Mouse (Mus musculus) 416B (cell line): ENCODE measurements around the gene Aldh3a2.
A peak's percentile ranks its signal among the peaks of the same experiment; 100 is the strongest.
"Not testable (repeated sequence)": the region's sequence is repeated elsewhere in the genome, so short reads cannot be mapped to it uniquely, and the experiment has no call there.

Experiments used
- DNase-seq: peaks from one replicate; pipeline ENCODE4 v3.0.0; 2011; ENCODE audit warnings: low read depth

Gene Aldh3a2

DNA sequence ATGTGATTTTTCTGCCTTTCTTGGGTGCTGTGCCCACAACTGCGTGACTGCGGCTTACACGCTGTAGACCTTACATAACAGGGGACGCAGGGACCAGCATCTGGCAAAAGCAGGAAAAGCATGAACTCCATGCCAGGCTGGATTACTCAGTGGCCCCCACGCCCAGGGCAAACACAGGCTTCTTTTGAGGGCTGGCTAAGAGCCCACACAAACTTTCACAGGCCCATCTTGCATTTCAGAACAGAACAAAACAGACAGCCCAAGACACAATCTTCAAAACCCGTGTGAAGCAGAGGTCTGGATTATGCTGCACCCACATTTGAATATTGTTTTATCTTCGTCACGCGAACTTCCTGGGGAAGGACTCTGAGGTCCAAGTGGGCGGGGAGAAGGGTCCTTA, 58.9 kb downstream of the Aldh3a2 start:
- DNase-seq = peak; percentile 28

DNA sequence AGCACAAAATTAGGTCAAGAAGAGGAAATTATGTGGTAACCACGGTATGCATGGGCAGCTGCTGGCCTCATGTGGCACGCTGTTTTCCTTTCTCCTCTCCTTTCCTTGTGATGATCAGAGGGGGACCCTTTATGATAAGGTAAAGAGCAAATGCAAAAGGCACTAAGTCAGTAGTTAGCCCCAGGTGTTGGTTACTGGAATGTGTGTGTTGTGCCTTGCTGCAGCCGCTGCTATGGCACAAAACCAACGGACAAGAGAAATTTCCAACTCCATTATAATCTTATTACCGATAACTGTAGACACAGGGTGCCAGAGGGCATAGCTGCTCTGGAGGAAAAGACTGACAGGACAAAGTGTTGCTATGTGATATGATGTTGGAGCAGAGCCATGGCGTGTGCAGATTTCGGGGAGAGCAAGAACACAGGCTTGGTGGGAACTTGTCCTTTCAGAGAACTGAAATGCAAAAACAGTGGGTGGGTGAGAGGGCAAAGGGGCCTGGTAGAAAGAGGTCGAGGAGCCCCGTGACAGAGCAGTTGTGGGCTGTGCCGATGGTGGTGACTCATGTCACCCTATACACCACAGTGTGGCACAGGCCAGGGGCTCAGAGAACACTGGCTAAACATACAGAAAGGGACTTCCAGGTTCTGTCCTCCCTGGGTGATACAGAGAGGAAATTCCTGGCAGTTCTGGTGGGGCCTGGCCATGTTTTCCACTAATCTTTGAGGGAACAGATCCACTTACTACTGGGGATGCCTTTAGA, 59.6 kb downstream of the Aldh3a2 start, which contains the start of gene Aldh3a1:
Gene Aldh3a1 (plus strand): TSS at position 51 of the 760 bp plus-strand sequence.
- peak; percentile 49 for DNase-seq

DNA sequence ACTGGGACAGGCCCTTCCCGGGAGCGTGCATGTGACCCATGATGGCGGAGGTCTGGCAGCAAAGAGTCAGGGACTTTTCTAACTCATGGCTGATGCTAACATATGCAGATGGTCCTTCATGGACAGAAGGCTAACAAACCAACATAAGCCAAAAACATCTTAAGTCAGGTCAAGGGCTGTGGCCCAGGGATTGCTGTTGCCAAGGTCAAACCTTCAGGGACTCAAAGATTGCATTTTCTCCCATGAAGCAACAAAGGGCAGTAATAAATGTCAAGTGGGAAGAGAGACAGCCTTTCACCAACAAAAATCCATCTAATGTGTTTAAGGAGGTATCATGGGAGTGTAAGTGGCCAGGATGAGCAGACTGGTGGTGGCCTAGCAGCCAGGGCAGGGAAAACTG, 61.1 kb downstream of the Aldh3a2 start:
- DNase-seq = no peak

DNA sequence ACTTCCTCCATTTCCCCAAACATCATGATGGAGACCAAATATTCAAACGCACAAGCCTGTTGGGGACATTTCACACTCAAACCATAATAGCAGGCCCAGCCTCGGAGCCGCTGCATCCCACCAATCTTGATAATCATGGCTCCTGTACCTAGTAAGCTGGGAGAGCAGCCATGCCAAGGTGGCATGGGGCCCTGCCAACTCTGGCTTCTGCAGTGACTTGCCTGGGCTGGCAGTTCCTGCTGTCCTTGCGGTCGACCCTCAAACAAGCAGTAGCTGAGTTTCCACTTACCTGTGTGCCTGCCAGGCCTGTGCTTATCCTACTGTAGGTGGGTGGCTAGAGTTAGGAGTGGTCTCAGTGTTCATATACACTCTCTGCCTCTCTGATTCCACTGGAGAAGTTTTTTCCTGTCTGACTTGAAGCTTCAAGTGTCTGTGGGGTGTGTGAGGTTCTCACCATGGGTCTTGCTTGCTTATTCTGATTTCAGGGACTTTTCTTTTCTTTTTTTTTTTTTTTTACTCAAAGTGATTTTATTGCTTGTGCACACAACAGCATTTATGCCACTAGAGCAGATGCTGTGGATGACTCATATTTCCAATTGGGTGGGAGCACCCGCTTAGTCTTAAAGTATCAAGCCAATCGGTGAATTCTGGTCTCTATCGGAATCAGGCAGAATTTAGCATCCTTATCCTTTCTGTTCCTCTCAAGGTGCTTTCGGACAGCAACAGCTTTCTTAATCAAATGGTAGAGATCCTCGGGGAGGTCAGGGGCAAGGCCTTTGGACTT, 61.9 kb downstream of the Aldh3a2 start:
- no peak for DNase-seq

DNA sequence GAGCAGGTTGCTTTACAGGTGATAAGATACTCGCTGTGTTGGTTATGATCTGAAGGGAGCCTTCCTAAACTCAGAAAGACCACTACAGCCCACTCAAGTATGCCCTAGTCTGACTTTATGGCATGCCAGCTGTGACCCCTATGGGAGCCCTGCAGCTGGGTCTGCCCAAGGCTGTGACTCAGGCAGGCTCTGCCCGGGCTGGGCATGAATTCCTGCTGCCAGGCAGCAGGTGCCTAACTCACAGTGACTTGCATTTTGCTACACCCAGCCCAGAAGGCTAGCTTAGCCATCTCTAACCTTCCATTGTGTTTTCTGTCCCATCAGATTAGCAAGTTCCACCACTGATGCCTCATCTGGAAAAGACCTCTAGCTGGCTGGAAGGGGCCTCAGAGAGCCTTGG, 64.5 kb downstream of the Aldh3a2 start:
- DNase-seq = no peak

DNA sequence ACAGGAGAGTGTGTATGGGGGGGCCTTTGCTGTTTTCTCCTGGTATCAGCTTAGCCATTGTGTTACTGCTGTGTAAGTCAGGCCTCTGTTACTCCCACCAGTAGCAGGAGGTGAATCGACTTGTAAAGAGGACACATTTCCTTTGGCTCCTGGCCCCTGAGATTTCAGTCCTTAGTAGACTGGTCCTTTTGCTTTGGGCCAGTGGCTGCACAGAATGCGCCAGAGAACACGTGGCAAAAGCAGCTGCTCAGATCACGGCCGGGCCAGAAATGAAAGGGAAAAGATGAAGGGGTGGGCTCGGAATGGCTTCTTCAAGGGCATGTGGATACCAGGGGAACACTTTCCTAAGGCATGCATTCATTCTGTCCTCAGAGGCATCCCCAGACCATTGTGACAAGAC, 65.1 kb downstream of the Aldh3a2 start:
- no peak for DNase-seq

DNA sequence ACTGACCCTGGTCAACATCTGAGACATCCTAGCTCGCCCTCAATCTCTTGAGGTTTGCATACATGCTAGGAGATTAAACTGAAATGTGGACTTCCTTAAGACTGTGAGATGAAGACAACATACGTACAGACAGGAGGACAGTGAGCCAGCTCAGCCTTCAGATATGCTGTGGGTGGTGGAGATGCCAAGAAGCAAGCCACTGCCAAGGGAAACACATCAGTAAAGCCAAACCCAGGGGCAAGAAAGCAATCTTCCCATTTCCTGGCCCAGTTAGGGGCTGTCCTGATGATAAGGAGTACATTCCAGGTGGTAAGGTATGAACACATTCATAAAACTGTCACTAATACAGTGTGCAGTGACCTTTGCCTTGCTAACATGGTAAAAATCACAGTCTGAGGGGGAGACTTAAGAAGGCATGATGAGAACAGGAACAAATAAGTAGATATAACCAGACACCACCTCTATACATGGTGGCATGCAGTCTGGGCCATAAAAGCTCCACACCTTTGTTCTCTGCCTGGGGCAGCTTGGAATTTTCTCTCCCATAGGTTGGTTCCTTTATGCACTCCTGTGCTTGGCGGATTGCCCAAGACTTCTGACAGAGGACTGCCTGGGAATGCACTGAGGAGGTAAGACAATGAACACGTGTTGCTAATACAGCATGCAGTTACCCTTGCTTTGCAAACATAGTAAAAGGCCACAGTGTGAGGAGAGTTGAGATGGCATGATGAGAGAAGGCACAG, 67.5 kb downstream of the Aldh3a2 start:
- no peak for DNase-seq

DNA sequence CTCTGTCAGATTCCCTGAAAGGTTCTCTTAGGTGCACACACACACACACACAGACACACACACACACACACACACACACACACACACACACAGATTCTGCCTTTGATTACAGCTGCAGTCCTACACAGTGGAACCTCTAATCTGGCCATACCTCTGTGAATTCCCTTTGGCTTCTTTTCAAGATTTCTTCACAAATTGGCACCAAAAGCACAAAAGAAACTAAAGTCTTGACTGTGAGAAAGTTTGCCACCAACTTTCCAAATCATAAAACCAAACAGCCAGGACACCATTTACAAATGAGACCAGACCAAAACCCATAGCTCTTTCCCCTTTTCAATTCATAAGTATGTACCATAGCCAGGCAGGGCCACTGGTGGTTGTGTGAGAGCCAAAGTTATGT, 69.3 kb downstream of the Aldh3a2 start:
- no peak for DNase-seq

DNA sequence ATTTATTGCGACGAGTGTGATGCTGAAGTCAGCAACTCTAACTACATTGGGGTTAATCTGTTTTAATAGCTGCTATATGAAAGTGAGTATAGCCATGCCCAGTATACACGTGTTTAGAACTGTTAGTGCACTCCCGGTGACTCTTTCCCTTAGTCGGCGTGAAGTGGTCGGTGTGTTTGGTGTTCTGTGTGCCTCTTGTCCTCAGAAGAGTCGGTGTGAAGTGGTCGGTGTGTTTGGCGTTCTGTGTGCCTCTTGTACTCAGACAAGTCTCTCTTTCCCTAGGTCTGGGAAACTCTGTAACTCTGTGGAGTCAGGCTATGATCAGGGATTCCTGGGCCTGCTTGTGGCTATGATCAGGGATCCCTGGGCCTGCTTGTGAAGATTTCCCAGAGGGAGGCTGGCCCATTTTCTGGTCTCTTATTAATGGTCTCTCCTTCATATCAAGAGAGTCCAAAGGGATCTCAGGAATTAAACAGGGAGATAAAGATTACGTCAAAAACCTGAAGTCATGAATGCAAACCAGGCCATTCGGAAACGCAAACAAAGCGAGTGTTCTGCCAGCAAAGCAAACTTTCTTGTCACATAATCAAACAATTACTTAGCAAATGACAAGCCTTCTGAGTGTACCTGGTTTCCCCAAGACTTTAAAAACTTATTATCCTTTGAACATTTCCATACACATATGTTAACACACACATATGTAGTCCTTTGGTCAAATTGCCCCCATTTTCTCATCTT, 70.5 kb downstream of the Aldh3a2 start:
- no peak for DNase-seq

DNA sequence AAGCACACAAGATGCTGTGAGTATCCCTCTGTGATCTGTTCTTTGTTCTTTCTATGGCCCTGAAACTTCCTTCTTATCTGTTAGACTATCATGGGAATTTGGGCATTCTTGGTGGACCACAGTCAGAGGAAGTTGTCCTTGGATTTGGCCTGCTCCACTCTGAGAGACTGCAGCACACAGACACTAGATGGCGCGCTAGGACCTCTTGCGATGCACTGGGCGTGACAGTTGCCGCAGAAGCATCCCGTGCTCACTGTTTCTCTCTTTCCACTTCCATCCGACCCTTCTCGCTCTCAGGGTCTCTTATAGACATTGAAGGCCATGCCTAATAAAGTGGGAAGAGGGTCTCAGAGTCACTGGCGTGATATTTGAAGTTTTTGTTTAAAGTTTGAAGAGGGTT, 73.9 kb downstream of the Aldh3a2 start:
- peak; percentile 76 for DNase-seq

DNA sequence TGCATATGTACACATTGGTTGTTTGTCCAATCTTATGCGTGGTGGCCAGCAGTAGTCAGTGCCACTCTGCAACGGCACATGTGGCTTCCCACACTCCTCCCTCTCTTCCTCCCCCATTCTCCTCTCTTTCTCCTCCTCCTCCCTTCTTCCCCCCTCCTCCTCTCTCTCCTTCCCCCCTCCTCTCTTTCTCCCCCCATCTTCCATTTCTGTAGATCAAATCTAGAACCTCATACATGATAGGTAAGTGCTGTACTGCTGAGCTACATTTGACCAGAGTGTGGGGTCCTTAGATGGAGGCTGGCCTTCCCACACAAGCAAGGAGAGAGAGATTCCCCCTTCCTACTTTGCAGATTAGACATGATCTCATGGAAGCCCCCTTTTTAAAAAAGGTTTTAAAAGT, 74.5 kb downstream of the Aldh3a2 start:
- DNase-seq = no peak

DNA sequence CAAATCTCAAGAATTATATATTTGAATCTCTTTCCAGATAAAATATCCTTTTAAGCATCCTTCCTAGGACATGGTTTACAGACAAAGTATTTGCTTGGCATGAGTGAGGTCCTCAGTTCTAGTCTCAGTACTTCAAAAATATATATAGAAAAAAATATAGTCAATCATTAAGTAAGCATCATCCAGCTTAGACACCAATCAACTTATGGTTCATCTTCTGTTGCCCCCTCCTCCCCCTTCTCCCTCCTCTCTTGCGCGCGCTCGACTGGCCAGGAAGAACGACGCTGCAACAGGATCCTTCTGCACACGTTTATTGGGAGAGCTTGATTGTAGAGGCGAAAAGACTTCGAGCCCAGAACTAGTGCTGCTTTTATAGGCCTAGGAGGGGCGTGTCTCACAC, 75.1 kb downstream of the Aldh3a2 start:
- not testable (repeated sequence) for DNase-seq

DNA sequence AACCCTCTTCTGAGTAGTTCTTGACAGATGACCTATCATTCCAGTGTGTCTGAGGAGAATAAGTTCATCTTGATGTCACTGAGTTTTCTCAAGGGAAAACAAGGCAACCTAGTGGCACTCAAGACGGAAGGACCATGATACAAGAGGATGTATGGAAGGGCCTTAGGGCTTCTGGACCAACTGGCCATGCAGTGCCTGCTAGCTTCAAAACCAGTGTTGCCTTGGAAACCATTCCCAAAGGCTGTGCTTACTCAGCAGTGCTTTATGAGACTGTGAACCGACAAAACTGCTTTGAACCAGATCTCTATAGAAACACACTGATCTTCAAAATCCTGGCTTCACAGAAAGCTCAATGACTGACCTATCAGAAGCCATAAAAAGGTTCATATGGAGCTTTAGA, 76.5 kb downstream of the Aldh3a2 start:
- no peak for DNase-seq

DNA sequence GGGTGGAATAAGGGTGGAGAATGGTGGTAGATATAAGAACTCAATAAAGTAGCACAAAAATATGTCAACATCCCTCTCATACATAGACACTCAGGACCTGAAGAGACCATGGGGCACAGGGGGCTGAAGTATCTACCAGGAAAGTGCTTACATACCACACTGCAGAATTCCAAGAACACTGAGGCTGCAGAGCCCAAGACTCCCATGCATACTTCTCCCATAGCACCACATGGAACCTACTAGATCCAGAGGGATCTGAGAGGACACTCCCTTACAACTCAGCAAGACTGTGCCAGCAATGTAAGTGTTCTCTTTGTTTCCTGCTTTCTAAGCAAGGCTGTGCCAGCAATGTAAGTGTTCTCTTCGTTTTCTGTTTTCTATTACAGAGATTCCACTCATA, 83.4 kb downstream of the Aldh3a2 start:
- DNase-seq = no peak

DNA sequence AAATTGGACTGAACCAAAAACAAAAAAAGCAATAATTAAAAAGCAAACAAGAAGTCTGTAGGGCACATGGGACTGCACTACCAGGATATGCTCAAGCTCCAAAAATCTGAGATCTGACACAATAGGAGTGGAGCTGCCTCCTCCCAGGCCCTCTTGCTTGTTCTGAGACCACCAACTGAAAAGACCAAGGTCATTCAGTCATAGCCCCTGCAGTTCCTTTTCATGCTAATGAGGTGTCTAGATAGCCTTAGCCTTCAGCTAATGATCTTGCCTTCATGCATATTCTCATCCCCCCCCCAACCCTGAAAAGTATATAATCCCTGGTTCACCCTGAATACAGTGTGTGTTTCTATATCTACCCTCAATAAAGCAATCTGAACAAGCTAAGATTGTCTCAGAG, 85.6 kb downstream of the Aldh3a2 start:
- DNase-seq = no peak

DNA sequence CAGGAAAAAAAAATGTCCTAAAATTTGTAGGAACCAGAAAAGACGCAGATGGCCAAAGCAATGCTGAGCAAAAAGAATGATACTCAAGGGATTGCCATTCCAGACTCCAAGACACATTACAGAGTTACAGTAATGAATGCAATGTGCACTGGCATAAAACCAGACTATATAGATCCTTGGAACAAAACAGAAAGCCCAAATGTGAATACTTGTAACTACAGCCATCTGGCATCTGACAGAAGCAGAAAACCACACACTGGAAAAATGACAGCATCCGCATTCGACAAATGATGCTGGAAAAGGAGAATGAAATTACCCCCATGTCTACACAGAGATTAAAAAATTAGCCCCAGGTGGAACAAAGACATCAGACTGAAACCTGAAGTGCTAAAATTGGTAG, 86.9 kb downstream of the Aldh3a2 start:
- DNase-seq = no peak

DNA sequence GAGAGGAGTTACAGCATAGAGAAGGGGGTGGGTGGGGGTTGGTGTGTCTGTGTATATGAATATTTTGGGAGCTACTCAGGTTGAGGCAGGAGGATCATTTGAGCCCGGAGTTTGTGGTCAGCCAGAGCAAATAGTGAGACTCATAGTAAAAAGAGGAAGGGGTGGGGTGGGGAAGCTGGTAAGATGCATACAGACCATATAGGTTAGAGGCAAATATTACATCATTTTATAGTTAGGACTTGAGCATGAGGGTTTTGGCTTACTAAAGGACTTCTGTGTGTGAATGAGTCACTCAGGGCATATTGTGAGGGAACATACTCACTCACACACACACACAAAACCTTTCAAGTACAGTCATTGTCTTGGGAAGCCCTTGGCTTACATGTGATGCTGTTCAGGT, 90.9 kb downstream of the Aldh3a2 start:
- DNase-seq = peak; percentile 78

DNA sequence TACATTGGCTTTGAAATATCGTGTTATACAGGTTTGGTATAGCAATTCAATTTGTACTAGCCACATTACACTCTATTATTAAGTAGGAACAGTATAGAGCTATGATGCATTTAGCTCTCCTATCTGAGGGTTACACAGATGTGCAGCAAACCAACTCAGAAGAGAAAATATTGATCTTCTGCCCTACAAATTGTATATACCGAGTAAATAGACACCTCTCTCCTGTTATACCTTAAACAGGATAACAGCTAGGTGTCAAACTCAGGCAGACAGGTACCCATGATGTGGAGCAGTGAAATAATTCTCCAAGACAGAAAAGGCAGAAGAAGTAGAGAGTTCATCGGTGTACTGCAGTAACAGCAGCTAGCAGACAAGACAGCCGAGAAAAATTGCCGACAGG, 91.5 kb downstream of the Aldh3a2 start:
- no peak for DNase-seq

DNA sequence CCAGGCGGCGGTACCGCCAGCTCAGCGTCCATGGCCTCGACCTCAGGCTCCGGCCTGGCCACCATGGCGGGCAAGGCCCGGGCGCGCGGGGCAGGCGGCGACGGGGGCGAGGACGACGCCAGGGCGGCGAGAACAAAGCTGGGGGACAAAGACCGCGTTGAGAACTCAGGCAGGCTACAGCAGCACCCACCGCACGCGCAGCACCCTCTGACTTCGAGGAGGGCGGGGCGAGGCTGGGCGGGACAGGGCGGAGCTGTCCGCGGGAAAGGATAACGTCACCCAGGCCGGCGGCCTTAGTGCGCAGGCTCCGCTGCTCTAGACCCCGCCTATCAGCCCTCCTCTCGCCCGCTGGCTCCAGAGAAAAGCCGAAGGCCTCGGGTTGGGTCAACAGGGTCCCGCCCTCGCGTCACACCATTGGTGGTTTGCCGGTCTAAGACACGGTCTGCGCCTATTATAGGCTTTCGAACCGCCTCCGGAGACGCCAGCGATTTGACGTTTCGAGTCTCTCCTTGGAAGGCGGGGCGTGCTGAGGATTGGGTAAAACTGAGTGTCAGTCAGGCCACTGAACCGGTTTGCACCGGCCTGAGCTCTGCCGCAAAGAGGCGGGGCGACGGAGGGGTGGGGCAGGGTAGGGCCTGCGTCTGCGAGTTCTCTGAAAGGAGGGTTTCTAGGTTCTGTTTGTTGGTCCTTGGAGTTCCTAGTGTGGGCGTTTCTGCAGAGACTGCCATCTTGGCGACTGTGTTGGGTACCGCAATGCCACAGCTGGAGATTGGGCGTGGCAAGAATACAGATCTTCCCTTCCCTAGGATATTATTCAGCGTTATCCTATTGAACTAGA, 92.2 kb downstream of the Aldh3a2 start, which contains the start of gene Usp22:
Gene Usp22 (minus strand): TSS at position 235 of the 838 bp plus-strand sequence.
- DNase-seq = peak; percentile 100

DNA sequence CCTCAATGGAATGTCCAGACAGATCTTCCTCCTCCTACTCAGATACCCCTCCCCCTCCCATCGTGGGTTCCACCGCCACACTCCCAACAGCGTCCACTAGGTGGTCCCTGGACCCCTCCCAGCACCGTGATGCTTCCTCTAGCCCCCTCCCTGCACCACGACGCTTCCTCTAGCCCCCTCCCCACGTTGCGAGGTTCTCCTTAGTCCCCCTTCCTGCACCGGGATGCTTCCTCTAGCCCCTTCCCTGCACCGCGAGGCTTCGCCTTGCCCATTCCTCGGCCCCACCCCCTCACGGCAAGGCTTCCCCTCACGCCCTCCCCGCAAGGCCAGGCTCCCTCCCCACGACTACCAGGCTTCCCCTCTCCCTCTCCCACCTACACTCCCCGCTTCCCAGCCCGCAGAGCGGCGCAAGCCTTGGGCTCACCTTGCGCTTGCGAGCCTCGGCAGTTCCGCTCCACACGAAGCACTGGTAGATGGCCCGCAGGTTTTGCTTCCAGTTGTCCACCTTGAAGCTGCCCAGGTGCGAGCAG, 92.9 kb downstream of the Aldh3a2 start:
- DNase-seq = peak; percentile 67

DNA sequence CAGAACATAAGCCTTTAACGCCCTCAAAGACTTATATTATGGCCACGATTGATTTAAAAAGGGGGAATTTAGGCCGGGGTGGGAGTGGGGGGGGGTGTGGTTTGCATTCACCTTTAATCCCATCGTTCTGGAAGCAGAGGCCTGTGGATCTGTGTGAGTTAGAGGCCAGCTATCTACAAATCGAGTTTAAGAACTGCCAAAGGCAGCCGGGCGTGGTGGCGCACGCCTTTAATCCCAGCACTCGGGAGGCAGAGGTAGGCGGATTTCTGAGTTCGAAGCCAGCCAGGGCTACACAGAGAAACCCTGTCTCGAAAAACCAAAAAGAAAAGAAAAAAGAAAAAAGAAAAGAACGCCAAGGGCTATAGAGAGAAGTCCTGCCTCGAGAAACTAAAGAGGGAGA, 93.8 kb downstream of the Aldh3a2 start:
- not testable (repeated sequence) for DNase-seq
